Mouse (Mus musculus) retina, adult 2 months (tissue): ENCODE results near the gene Arhgef5.
"Not testable (repeated sequence)": the region's sequence is repeated elsewhere in the genome, so short reads cannot be mapped to it uniquely, and the experiment has no call there.

ENCODE experiments used
- DNase-seq: peaks from one replicate; pipeline ENCODE4 v3.0.0-alpha.2; 2012; ENCODE audit warnings: low read depth, low spot score

Gene Arhgef5

DNA sequence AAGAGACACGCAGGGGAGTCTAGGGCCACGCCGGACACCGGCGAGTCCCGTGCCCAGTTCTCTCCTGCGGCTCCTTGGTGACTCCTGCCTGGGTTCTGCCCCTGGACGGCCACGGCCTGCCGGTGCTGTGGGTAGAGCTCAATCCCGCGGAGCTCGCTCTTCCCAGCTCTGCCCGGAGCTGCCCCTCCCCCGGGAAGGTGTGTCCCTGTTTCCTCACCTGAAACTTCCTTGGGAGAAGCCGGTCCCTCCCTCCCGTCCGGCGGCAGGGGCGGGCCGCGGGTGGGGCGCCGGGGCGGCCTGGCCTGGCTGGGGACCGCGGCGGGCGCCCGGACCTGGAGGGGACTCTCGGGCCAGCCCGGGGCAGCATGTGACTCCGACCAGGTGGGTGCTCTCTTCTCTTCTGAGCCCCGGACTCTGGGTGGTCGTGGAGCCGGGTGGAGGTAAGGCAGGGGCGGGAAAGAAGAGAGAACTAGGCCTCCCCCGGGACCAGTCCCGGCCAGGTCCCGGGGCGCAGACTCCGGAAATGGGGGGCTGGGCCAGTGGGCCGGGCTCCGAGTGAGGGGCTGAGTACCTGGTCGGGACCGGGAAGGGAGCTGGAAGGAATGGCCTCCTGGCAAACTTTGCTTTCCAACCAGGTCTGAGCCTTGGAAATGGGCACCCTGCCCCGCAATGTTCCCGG lies at the start of gene Arhgef5:
Gene Arhgef5 (plus strand): TSS at position 220 of the 679 bp plus-strand sequence.
- DNase-seq, result no peak

DNA sequence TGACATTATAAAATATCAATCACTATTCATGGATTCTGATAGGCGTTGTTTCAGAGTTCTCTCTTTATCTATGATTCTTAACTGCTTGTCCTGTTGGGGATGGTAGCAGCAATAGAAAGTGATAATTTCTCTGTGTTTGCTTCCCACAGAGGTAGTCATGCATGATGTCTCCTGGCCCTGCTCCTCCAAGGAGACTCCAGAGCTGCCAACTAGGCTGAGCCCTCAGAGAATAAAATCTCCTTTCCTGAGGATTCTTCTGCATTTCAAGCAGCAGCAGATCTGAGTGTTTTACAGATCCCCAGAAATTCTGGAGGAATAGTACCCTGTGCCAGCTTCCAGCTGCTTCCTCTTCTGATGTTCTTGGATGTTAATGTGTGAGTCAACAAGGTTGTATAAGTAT lies 34.1 kb upstream of the Arhgef5 start, which contains the start of gene Olfr47:
Gene Olfr47 (plus strand): TSS at position 275 of the 400 bp plus-strand sequence.
- DNase-seq, result not testable (repeated sequence)

GRCm38 (mm10) chr6:43242061-43242460 lies 23.3 kb upstream of the Arhgef5 start:
- DNase-seq, result no peak

- no peak for DNase-seq
Observed at GRCm38 (mm10) chr6:43247396-43247795, 18.0 kb upstream of the Arhgef5 start.

DNA sequence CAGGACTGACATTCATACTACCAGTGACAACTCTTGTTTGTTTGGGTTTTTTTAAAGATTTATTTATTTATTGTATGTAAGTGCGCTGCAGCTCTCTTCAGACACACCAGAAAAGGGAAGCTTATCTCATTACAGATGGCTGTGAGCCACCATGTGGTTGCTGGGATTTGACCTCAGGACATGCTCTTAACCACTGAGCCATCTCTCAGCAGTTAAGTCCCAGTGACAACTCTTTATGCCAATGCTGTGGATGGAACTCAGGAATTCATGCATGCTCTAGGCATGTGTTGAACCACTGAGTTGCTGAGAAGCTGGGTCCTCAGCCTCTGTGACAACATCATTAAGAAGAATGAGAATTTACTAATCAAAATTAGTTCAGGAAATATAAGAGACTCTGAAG lies 12.4 kb upstream of the Arhgef5 start:
- no peak for DNase-seq

- DNase-seq, result no peak
Observed at GRCm38 (mm10) chr6:43254193-43254926, 11.0 kb upstream of the Arhgef5 start.

DNA sequence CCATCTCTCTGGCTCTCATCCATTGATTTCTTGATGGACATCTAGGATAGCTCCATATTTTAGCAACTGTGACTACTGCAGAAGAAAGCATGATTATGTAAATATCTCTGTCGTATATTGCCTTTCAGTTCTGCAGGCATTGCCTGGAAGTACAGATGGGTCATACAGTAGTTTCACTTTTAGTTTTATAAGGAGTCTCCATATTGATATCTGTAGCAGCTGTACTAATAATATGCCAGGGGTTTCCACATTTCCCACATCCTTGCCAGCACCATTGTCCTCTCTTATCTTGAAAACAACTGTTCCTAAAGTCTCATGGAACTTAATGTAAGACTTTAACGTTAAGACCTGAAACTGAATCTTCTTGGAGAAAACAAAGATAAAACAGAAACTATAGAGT lies 4.6 kb upstream of the Arhgef5 start:
- no peak for DNase-seq

- no peak for DNase-seq
Observed at GRCm38 (mm10) chr6:43266356-43266755, 974 bp downstream of the Arhgef5 start.

- DNase-seq, result no peak
Observed at GRCm38 (mm10) chr6:43272597-43272996, 7.2 kb downstream of the Arhgef5 start.

- DNase-seq, result no peak
Observed at GRCm38 (mm10) chr6:43274123-43274522, 8.7 kb downstream of the Arhgef5 start.

DNA sequence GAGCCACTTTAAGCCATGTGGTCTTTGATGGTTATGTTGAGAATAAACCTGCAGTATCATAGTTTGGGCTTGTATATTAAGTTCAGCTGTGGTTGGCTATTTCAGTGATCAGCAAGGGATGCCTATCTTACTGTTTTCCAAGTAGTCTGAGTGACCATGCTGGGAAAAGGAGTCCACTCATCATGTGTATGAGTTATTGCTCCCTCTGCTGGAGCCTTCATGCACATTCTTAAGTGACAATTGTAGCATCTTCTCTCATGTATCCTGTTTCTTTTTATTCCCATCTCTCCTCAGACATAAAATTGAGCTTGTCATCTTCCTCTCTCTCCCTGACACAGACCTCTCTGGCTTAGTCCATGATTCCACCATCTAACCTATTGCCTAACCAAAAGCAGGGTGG lies 12.9 kb downstream of the Arhgef5 start:
- no peak for DNase-seq

- no peak for DNase-seq
Observed at GRCm38 (mm10) chr6:43280481-43280880, 15.1 kb downstream of the Arhgef5 start.

GRCm38 (mm10) chr6:43292041-43292440 lies 26.7 kb downstream of the Arhgef5 start:
- DNase-seq, result no peak

- no peak for DNase-seq
Observed at GRCm38 (mm10) chr6:43292471-43293076, 27.2 kb downstream of the Arhgef5 start.

GRCm38 (mm10) chr6:43293175-43293574 lies 27.8 kb downstream of the Arhgef5 start:
- DNase-seq, result no peak

GRCm38 (mm10) chr6:43295908-43296307 lies 30.5 kb downstream of the Arhgef5 start:
- no peak for DNase-seq

- no peak for DNase-seq
Observed at GRCm38 (mm10) chr6:43296798-43297507, 31.6 kb downstream of the Arhgef5 start.

GRCm38 (mm10) chr6:43297508-43297850 lies 32.1 kb downstream of the Arhgef5 start:
- DNase-seq, result no peak

GRCm38 (mm10) chr6:43309454-43309853 lies 44.1 kb downstream of the Arhgef5 start, which contains the start of gene Nobox:
Gene Nobox, minus strand, starts transcription at chr6:43309554.
- no peak for DNase-seq

DNA sequence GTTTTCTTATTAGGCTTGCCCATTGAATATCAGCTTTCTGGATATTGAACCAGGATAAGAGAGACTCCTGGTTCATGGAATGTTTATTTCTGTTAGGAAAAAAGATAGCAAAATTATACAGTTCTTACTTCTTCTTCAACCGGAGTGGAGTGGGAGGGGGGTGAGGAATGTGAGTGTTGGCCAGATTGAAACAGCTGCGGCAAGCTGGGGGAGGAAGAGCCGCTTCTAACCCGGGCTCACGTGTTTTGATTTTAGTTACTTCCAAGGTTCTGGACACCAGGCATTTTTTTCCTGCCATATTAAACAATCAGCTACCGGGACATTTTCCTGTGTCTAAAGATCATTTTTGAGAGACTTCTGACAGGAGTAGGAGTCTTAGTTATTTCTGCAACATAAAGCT lies 44.7 kb downstream of the Arhgef5 start:
- no peak for DNase-seq

DNA sequence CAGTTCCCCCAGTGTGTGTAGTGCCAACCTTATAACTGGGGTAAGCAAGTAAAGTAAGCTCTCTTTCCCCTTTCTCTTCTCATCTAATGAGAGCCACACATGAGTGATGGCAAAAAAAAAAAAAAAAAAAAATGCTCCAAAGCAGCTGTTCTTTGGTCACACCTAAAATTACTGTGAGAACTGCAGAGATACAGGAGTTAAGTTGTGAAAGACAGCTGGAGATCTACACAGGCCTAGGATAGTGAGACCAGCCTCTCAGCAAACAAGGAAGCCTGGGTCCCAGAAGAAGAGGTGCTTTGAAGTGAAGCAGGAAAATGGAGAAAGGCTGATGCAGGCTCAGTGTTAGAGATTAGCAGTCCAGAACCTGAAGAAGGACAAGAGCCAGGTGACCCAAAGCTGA lies 47.2 kb downstream of the Arhgef5 start:
- DNase-seq, result no peak
